Mouse (Mus musculus): ENCODE results near the gene B230118H07Rik.
"Not testable (repeated sequence)": the region's sequence is repeated elsewhere in the genome, so short reads cannot be mapped to it uniquely, and the experiment has no call there.

Gene B230118H07Rik

DNA sequence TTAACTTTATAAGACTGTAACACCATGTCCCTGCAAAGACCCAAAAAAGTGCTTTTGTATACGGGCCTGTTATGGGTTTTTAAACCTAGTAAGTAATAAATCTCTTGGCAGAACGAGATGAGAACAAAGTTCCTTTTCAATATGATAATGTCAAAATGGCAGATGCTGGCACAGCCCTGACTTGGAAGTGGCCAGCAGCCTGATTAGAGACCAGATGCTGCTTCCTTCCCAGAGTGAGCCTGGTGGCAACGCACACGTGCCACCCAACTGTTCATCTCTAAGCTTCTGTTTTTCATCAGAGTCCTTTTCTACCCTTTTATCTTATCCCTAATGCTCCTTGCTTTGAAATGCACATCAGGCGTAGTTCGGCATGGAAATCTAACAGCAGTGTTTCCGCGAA lies 58.0 kb downstream of the B230118H07Rik start:
- DNase-seq (ENCODE audit: low spot score), result no peak

DNA sequence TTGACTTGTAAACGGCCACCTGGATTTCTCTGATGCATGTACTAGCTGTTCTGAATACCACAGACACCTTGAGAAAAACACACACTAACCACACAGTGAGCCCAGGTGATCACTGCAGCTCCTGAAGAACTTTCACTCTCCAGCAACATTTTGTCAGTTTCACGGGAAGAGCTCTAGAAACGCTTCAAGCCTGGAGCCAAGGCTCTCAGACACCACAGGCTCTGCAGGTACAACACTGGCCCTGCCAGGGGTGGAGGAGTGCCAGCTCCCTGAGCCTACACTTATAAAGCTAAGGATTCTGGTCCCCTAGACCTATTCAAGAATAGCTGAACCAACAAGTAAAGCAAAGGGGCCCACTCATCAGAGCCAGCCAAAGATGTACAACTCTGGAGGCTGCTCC lies 67.9 kb downstream of the B230118H07Rik start:
- DNase-seq (ENCODE audit: low spot score), result no peak

DNA sequence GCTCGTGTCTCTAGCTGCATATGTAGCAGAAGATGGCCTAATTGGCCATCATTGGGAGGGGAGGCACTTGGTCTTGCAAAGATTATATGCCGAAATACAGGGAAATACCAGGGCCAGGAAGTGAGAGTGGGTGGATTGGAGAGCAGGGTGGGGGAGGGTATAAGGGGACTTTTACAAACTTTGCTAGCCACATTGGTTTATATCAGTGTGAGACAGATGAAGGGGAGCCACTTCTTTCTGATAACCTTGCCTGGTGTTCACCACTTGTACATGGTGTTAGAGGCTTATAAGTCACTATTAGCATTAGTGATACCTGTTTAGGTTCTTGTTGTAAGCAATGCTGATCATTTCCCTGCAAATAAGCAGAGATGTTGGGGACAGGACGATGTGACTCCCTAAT lies 68.4 kb downstream of the B230118H07Rik start:
- DNase-seq (ENCODE audit: low spot score), result no peak

DNA sequence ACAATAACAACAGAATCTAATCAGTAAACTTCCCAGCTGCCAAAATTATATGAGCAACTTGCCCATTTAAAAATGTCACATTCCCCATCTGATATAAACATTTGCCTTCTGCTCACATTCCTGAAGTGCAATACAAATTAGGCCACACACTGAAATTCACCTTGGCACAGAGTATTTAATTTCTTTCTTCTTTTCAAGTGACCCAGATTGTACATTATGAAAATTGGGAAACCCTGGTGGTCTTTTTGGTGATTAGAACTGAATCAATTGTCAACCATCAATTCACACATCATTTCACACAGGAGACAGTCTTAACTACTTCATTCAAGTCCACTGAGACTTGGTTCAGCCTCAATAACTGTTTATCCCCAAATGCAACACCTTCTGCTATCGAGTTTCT lies 68.9 kb downstream of the B230118H07Rik start:
- no peak for DNase-seq (ENCODE audit: low spot score)

DNA sequence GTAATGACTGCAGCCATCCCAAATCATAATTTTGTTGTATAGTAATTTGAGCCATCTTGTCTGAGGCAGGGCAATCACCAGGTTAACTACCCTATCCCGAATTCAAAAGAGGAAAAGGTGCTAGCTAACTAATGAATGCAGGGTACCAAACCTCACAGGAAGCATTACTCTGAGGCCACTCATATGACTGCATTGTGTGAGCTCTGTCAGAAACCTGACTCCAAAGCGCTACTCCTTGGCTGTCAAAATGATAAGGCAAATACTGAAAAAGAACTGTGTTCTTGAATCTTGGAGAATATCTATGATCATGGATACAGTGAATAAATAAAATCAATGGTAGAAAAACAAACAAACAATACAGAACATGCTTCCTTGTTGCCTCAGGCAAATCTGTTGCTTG lies 69.3 kb downstream of the B230118H07Rik start:
- no peak for DNase-seq (ENCODE audit: low spot score)

DNA sequence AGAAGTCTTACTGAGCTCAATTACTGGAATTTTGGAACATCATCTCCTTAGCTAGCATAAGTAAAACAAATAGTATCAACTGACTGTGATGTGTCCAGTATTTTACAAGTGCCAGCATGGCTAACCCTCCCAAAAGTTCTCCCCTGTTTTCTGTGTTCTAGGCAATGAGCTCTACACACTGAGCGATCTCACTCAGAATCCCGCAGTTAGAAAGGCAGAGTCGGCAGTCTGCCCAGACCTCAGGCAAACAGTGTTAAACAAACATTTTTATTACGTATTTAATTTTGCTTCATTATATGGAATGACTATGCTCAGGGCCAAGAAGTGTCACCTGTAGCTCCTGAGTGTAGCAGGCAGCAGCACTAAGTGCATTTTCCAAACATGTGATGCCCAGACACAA lies 72.1 kb downstream of the B230118H07Rik start:
- no peak for DNase-seq (ENCODE audit: low spot score)

DNA sequence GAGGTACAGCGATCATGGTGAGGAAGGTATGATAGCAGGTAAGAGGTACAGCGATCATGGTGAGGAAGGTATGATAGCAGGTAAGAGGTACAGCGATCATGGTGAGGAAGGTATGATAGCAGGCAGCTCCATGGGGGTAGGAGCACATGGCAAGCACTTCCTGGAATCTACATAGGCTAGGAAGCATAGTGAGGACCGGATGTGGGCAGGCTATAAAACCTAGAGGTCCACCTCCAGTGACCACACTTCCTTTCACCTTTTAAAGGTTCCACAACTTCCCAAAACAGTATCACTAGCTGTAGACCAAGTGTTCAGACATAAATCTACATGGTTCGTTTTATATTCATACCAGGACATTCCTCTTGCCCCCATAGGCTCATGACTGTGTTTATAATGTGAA lies 80.1 kb downstream of the B230118H07Rik start:
- no peak for DNase-seq (ENCODE audit: low spot score)

DNA sequence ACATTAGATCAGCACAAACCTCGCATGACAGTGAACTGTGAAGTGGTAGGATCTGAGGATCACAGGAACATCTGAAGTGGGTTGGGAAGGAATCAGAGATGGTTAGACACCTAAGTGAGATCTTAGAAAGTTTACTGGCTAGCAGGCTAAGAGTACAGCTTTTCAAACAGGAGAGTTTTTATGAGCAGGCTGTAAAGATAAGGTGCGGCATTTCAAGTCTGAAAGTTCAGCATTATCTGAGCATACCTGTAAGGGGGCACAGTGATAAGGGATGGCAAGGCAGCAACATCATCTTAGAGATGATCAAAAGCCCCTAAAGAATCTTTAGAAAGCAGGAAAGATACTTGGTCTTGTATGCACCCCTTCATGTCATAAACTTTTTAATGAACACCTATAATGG lies 81.8 kb downstream of the B230118H07Rik start:
- DNase-seq (ENCODE audit: low spot score), result no peak

DNA sequence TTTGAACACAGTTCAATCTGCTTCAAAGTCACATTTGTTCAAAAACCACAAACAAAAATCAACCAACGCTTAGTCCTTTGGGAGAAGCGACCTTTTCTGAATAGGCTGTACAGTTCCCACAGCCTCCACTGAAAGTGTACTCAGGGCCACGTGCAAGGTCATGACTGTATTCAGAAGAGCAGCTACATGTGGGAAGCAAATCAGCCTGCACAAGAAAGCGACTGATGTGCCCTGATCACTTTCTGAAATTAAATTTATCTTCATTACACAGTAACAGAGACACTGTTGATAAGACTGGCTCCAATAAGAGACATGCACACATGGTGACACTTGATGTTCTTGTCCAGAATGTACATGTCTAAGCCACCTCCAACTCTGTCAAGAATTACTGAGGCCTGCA lies 85.6 kb downstream of the B230118H07Rik start:
- DNase-seq (ENCODE audit: low spot score), result no peak

DNA sequence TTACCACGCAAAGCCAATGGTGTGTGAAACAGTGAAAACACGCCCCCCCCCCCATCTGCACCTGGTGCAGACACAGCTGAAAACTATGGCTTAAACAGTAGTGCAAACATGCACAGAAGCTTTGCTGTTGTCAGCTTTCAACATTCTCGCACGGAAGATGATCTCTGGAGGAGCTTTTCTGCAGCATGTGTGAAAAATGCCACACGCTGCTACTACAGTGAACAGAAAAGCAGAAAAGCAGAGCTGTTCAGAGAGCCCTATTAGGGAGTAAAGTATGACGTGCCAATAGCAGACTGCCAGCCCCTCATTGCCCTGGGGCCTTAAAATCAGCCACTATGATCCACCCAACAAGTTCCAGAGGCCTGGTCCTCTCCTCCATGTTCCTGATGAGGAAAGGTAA lies 86.1 kb downstream of the B230118H07Rik start:
- DNase-seq (ENCODE audit: low spot score), result no peak

DNA sequence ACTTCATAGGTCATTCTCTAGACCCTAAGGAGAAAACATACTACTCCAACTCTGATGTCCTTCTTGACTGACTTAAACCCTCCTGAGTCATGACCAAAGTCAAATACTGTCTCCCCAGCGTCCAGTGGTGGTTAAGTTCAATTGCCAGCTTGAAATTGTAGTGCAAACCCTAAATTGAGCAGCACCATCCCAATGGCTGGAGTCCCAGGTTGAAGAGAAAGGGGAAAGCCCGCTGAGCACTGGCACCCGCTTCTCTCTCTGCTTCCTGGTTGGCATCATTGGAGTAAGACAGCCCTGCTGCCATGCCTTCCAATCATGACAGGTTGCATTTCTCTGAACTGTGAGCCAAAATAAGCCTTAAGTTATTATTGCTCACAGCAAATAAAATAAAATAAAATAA lies 89.9 kb downstream of the B230118H07Rik start:
- DNase-seq (ENCODE audit: low spot score), result no peak

DNA sequence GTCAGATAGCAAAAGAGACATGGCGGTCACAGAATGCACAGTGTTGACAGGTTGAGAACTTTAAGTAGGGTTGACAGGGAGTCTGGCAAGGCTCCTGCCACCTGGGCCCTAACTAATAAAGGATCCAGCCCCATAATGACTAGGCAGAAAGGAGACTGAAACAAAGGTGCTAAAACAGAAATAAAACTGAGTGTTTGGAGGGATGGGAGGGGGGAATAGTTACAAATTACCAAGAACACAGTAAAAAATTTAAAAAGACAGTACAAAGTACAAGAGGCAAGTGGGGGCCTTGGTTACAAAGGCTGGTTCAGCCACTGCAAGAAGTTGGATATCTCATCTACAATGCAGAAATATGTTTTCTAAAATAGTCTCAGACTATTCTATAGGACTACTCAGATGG lies 93.4 kb downstream of the B230118H07Rik start:
- DNase-seq (ENCODE audit: low spot score), result no peak

DNA sequence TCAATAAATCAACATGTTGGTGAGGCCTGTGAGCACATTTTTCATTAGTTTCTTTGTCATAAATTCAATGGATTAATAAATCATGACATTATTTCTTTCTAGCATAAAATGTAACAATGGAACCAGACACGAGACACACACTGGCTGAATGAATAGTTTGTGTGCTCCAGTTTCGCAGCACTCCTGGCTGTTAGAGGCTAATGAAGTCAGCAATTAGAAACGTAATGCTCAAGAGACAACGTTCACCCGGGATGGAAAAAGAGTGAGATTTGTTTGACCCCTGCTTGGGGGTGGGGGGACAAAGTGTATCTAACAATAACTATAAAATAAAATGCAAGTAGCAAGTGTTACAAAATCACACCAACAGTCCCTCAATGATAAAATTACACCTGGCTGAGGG lies 95.5 kb downstream of the B230118H07Rik start:
- no peak for DNase-seq (ENCODE audit: low spot score)

DNA sequence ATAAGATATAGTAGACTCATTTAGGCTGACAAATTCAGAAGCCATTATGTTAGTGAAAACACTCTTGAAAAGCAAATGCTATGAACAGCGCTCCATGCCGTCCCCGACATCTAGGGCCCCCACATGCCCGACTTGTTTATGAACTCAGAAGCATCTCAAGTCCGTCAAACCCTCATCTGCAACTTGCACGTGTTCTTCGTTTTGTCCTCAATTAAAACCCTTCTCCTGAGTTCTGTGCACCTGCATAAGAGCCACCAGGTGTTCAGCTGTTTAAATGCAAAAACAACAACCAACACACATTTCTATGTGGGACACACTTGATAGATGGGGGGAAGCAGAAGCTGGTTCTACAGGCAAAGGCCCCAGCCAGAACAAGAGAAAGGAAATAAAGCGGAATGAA lies 97.0 kb downstream of the B230118H07Rik start:
- DNase-seq (ENCODE audit: low spot score), result no peak

DNA sequence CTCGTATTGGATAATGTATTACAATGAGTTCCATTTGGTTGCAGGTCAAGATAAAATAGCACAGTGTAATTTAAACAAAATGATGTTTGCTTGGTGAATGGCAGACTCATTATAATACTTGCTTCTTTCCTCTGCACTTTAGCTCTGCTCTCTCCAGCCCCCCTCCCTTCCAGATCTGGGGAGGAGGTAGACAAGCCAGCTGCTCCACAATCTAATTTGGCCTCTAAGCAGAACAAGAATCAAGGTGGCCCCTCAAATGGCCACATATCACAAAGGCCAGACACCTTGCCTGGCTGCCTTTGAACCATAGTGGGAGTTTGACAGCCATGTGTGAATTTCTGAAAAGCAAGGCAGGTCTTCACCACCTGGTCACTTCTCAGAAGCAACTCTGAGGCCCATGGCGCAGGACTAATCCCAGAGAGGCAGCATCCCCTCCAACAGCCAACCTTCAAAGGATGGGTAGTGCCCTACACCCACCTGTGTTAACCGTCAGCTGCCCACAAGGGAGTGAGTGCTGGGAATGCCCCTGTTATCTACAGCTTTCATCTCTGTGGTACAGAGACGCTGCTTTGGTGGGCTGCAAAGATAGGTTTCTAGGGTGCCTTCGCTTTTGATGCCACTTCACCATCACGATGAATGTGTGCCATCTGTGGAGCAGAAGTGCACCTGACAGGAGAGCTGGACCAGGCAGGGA lies 98.2 kb downstream of the B230118H07Rik start:
- no peak for DNase-seq (ENCODE audit: low spot score)

DNA sequence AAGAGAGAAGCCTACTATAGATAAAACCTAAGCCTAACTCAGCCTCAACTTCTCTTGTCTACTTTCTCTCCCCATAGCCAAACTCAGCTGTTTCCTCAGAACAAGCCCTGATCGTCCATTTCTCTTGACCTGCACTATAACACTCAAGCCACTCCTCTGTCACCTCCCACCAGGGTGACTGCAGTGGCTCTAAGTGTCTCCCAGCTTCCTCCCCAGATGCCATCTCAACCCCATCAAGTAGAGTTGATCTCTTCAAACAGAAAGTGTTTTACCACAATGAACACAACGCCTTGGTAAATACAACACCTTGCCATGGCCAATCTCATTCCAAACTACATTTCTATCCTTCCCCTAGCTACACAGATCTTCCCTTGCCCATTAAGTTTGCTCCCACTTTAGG lies 99.2 kb downstream of the B230118H07Rik start:
- DNase-seq (ENCODE audit: low spot score), result no peak

DNA sequence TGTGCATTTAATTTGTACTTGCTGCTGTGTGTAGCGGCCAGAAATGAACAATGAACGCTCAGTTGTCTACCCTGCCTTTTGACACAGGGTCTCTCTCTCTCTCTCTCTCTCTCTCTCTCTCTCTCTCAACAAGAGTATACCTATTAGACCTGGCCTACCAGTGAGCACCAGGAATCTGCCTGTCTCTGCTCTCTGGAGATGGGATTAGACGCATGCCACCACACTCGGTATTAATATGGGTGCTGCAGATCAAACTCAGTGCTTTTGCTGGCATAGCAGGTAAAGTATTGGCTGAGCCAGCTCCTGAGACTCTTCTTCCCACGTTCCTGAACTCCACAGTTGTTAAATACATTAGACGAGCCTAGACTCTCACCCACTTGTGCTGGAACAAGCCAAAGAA lies 100.5 kb downstream of the B230118H07Rik start:
- no peak for DNase-seq (ENCODE audit: low spot score)

DNA sequence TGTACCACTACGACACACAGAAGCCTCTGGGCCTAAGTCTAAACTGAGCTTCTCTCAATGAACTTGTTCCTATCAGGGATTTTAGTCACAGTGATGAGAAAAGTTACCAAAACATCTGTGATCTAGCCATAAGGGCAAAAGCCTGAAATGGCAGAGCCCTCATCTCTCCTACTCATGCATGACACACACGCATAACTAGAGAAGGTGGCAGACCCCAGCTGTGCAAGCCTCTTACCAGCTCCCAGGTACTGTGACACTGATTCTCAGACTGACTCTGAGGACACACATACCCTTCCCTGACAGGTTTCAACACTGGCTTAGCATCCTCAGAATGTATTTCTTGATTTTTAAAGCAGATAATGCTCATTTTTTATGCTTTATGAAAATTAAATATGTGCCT lies 103.7 kb downstream of the B230118H07Rik start:
- DNase-seq (ENCODE audit: low spot score), result no peak

DNA sequence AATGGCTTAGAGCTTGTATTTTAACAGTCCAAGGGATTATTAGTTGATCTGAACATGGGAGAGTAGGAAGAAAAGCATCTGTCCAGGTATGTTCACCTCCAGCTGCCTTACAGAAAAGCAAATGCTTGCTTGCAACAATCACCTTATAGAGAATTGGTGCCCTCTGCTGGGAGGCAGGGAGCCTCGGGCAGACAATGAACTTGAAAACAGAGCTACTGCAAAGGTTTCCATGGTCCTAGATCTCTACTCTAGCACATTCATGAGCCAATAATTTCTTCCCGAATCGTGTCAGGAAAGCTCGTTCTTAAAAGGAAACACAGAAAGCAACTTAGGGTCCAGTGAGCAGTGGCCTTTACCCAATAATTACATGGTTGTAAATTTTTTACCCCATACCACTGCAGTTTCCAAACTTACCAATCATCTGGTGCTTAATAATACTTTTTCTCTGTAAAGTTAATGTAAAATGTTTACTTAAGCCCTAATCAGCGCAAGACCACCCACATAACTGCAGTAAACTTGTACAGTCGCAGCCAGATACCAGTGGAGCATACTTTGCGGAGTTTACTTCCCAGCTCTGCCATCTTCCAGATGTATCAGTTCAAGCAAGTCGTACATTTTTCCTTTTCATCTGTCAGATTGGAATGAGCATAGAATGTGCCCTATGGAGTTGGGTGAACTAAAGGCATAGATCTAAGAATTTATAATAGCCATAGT lies 105.5 kb downstream of the B230118H07Rik start:
- DNase-seq (ENCODE audit: low spot score), result no peak

DNA sequence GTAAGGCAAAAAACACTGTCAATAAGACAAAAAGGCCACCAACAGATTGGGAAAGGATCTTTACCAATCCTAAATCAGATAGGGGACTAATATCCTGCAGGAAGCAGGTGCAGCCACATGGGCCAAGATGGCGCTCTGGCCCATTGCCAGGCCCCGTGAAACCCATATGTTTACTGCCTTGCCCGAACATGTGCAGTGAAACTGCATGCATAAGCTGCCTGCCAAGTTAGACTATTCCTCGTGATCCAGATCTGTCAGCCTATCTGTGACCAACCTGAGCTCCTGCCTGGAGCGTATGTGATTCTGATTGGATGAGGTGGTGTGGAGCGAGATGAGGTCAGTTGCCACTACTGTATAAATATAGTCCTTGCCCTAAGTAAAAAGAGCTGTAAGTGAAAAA lies 112.4 kb downstream of the B230118H07Rik start:
- DNase-seq (ENCODE audit: low spot score), result not testable (repeated sequence)

DNA sequence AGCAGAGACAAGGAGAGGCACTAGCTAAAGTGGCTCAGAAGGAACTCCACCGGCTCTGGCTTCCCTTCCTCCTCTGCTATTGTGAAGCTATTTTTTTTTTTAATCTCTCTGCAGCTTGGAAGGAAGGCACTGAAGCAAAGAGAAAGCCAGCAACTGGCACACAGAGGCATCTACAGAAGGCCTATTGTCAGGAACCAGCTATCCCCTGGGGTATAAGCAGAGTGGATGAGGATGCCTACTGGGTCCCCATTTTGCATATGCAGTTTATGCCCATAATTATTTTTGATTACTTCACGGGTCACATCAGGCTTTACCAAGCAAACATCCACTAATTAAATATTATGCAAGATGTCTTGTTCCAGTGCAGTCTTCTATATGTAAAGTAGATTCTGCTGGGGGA lies 115.6 kb downstream of the B230118H07Rik start:
- DNase-seq (ENCODE audit: low spot score), result no peak

DNA sequence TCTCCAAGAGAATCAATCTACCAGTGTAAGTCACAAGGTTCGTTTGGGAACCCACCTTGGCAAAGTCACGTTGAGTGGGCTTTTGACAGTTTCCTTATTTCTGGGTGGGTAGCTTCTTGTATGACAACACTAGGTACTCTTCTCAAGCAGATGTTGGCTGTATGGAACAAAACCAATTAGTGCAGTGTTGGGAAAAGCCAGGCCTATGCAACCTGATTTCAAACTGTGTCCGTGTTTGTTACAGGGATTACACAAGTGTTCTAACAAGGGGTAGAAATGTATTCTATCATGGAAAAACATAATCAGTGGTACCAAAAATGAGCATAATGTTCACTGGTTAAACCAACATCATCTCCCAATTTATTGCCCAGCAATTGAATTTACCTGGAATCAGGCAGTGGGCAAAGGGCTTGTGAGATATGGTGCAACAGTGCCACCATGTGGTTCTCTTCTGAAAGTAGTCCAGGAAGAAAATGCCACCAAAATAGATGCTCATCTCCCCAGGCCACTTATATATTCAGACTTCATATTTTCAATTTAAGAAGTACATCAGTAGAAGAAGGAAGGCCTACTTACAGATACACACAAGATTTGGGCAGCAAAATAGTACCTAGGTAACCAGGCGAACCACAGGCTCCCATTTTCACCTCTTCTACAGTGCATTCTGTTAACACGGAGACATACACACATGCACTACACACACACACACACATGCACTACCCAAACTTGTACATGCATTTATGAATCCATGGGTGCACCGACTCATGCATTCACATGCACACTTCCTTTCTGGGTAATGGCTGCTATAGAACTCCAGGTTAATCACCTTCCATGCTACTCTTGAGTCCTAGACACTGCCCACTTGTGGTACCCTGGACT lies 123.6 kb downstream of the B230118H07Rik start:
- DNase-seq (ENCODE audit: low spot score), result no peak

DNA sequence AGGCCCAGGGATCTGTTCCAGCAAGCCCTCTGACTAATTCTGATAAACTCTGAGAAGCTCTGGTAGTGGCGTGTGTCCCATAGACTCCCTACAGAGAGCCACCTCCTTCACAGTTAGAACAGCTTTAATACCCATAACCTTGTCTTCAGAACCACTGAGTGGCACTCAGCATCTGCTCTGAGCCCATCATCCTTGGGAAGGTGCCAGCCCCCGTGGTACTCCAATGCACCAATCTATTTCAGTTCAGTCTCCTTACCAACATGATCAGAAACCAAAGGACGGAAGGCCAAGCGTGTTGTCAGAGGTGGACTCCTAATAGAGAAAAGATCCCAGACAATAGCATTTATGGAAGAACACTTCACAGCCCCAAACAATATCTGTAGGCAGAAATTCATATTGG lies 124.2 kb downstream of the B230118H07Rik start:
- DNase-seq (ENCODE audit: low spot score), result no peak

Data from urinary bladder, postnatal 25 days (tissue).